Comparison of ENCODE assay signal across 8 mouse cellular contexts in genomic region chr13:111685751-111686462, GRCm38 (mm10). TPM values are rescaled to one million over a fixed set of nuclear protein-coding genes. Genes with fewer than 3 reads are reported as not detected.
DNase-seq lines count a peak whose midpoint lies in the region; ATAC-seq and TF ChIP-seq lines count a peak whose summit lies in the region.

No protein-coding gene starts in this region.

- under 1% methylated on average over 64 of the region's 86 CpGs for WGBS in hindbrain, postnatal 0 days

- no peak for TF ChIP-seq CTCF in gastrocnemius, adult 2 months (IDR thresholded peaks at IDR 0.05)
- TF ChIP-seq CTCF in hindbrain, postnatal 0 days (IDR thresholded peaks at IDR 0.05; ENCODE audit: low read depth), result no peak

- intact Hi-C loops in gastrocnemius, adult 2 months (cut with DNase I), result loop anchor here (2.0 to 5.0 kb wide), 4 partner anchors 36 to 224 kb away; partner anchors contain the start of gene Gpbp1

- H3K9me3 ChIP-seq in hindbrain, postnatal 0 days (ENCODE audit: low read length), result no peaks in the 10 kb centered on the region

- no peaks in the 10 kb centered on the region for H3K27me3 ChIP-seq in hindbrain, postnatal 0 days (ENCODE audit: insufficient read depth, low read length)

- peak overlapping the region; percentile 83 for H3K27ac ChIP-seq in gastrocnemius, adult 2 months
- H3K27ac ChIP-seq in hindbrain, postnatal 0 days, result peak overlapping the region; percentile 97

- peak; percentile 94 for ATAC-seq in activated CD4-positive, CD25-positive, alpha-beta regulatory T cell, adult 4 months
- peak; percentile 69 for ATAC-seq in common myeloid progenitor, adult 5-6 weeks (replicated peaks; ENCODE audit: low read depth, poor library complexity, severe bottlenecking)
- ATAC-seq in hindbrain, postnatal 0 days, result peak; percentile 96
- ATAC-seq in megakaryocyte, adult 5-6 weeks (ENCODE audit: poor library complexity, severe bottlenecking), result peak; percentile 83

- H3K4me1 ChIP-seq in hindbrain, postnatal 0 days (ENCODE audit: insufficient read depth, low read length), result no peaks in the 10 kb centered on the region

- H3K9ac ChIP-seq in hindbrain, postnatal 0 days (replicated peaks; ENCODE audit: low read length), result peak overlapping the region; percentile 95

- no peaks in the 10 kb centered on the region for H3K36me3 ChIP-seq in hindbrain, postnatal 0 days (ENCODE audit: insufficient read depth, low read length)

- peak overlapping the region; percentile 88 for H3K4me3 ChIP-seq in gastrocnemius, adult 2 months
- peak overlapping the region; percentile 68 for H3K4me3 ChIP-seq in hindbrain, postnatal 0 days (ENCODE audit: low read length)

- DNase-seq in gastrocnemius, adult 2 months, result peak; percentile 93
- DNase-seq in hindbrain, postnatal 0 days (ENCODE audit: low spot score), result peak; percentile 94
- peak; percentile 64 to 75 for DNase-seq in left cerebral cortex, adult 8-10 months (ENCODE audit: low spot score in 2 of 2)
- peak; percentile 81 to 82 for DNase-seq in right cerebral cortex, adult 2 months (ENCODE audit: low spot score in 2 of 2)
- DNase-seq in urinary bladder, postnatal 10 days (ENCODE audit: low spot score), result peak; percentile 45

- peak overlapping the region; percentile 93 for H3K4me2 ChIP-seq in hindbrain, postnatal 0 days (ENCODE audit: low read depth, low read length)

RNA-seq across cellular contexts. Expression of gene Mier3, which starts 5.1 kb away (rescaled TPM):
- 10 to 100 TPM; 15.6 to 18.9 TPM for polyA plus RNA-seq in activated CD4-positive, CD25-positive, alpha-beta regulatory T cell, adult 4 months (2017; shearing (Covaris generic))
- total RNA-seq in common myeloid progenitor, adult 5-6 weeks (2017), result 68.1 and 77.3 TPM in 2 replicates
- 10 to 100 TPM; 11.6 to 12.7 TPM for total RNA-seq in gastrocnemius, adult 2 months (2021)
- total RNA-seq in hindbrain, postnatal 0 days (2014; rRNA removed), result 28.1 and 32.6 TPM in 2 replicates
- polyA plus RNA-seq in hindbrain, postnatal 0 days (2015; fragmentation: Nextera tagmentation; extraction: Ambion mirVana), result 13.5 and 14.1 TPM in 2 replicates
- total RNA-seq in left cerebral cortex, adult 8-10 months (2022), result 10 to 100 TPM; 27.9 to 32.1 (median 30.4) TPM
- 26.3 and 28.0 TPM in 2 replicates for total RNA-seq in megakaryocyte, adult 5-6 weeks (2015)
- 39.2 and 46.1 TPM in 2 replicates for total RNA-seq in megakaryocyte, adult 5-6 weeks (2017)

Comparison
In these comparisons a context has a peak if more than half of its experiments do, and no peak if none do; other contexts are left out.
1. Peak in every context shown above with its lines: DNase-seq, ATAC-seq, H3K4me3 ChIP-seq and H3K27ac ChIP-seq.